Mouse (Mus musculus) heart, embryonic 11.5 days (tissue): ENCODE results near the gene Srcin1. TPM values are rescaled to one million over a fixed set of nuclear protein-coding genes. Genes with fewer than 3 reads are reported as not detected.

Experiments used
- ATAC-seq: fragments of 200-750 bp; cut with Nextera tagmentation; replicated peaks from 2 replicates; pipeline ENCODE4 v1.8.0; 2017; ENCODE audit warnings: moderate library complexity; ENCODE audit not compliant: insufficient number of reproducible peaks, low FRiP score, low TSS enrichment
- H3K27ac ChIP-seq: fragments of 300-500 bp; sonication (generic); 2 replicates; pipeline ENCODE4 v1.5.1; 2014; ENCODE audit warnings: mild to moderate bottlenecking, low read depth, low read length
- H3K27me3 ChIP-seq: fragments of 300-500 bp; sonication (generic); 2 replicates; pipeline ENCODE4 v1.6.1; 2014; ENCODE audit warnings: mild to moderate bottlenecking, low read length, mixed read lengths; ENCODE audit not compliant: control insufficient read depth, insufficient read depth
- H3K36me3 ChIP-seq: fragments of 300-500 bp; sonication (generic); 2 replicates; pipeline ENCODE4 v1.6.1; 2014; ENCODE audit warnings: mild to moderate bottlenecking, low read length, moderate library complexity, mixed read lengths; ENCODE audit not compliant: control insufficient read depth, insufficient read depth
- H3K4me1 ChIP-seq: fragments of 300-500 bp; sonication (generic); 2 replicates; pipeline ENCODE4 v1.6.1; 2014; ENCODE audit warnings: low read length; ENCODE audit not compliant: control insufficient read depth, insufficient read depth
- H3K4me2 ChIP-seq: fragments of 300-500 bp; sonication (generic); 2 replicates; pipeline ENCODE4 v1.6.1; 2014; ENCODE audit warnings: mild to moderate bottlenecking, moderate library complexity
- H3K4me3 ChIP-seq: fragments of 300-500 bp; sonication (generic); 2 replicates; pipeline ENCODE4 v1.5.1; 2014; ENCODE audit warnings: low read depth, low read length
- H3K9ac ChIP-seq: fragments of 300-500 bp; sonication (generic); 2 replicates; pipeline ENCODE4 v1.6.1; 2014; ENCODE audit warnings: mild to moderate bottlenecking, low read depth, low read length, moderate library complexity
- H3K9me3 ChIP-seq: fragments of 300-500 bp; sonication (generic); replicated peaks from 2 replicates; pipeline ENCODE4 v1.6.1; 2016; ENCODE audit warnings: low read length; ENCODE audit not compliant: control insufficient read depth
- WGBS: fragments of 180-500 bp; shearing (Covaris S2); extraction: QIAGEN DNeasy Blood & Tissue Kit; methylation state at CpG from one replicate; pipeline ENCODE4 v1.1.7; 2014; ENCODE audit not compliant: insufficient replicate concordance; 5-methylcytosine and 5-hydroxymethylcytosine counted together
- polyA plus RNA-seq: library from polyadenylated mRNA; unstranded; fragments of >200 nt; fragmentation: Nextera tagmentation; extraction: Ambion mirVana; gene quantifications from 2 replicates; pipeline ENCODE4 v1.2.1, GENCODE M21; 2014

Srcin1 gene
- polyA plus RNA-seq, 1 experiment from 2014 or later, result 0.23 TPM

DNA sequence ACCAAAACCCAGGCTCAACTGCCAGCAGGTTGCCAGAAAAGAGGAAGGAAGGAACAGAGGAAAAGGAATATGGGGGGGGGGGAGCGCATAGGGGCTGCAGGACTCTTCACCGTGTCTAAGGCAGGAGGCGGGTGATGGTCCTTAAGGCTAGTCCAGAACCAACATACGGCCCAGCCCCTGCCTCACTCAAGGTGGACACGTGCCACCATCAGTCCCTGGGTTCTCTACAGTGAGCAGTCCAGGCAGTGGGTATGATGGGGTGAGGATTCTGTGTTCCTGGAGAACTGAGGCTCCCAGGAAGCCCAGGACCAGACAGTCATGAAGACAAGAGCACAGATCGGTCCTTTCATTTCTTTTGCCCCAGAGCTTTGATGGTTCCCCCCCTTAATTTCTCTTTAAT is 45.9 kb downstream of the Srcin1 start:
- Histone ChIP-seq H3K9me3 (no peaks in the 10 kb centered on the region), H3K4me2 (no peak overlapping the region), H3K4me1 (peaks cover 23% of the 10 kb centered on the region), H3K27me3 (peaks cover 53% of the 10 kb centered on the region), H3K9ac (no peak overlapping the region), H3K27ac (no peak overlapping the region), H3K36me3 (no peaks in the 10 kb centered on the region), H3K4me3 (no peak overlapping the region)
- WGBS, result 83% methylated on average over 6 of the region's 6 CpGs
- ATAC-seq, result no peak

DNA sequence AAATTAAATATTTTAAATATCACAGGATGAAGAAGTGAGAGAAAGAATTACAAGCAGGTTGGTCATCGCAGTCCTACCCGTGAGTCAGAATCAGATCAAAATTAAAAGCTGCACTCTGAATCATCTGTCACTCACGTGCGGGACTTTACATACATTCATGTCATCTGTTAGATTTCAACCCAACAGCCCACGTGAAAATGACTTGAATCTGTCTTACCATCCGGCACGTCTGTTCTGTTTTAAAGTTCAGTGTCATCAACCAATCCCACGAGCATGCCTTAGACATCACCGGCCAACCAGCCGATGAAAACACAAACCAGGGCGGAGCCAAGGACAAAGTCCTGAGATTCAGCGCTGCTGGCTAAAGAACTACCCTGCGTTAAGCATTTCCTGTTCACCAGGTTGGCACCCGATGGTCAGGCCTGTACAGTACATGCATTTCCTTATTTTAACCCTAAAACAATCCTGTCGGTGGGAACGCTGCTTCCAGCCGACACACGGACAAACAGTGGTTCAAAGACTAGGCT is 47.6 kb downstream of the Srcin1 start:
- Histone ChIP-seq H3K9me3 (no peaks in the 10 kb centered on the region), H3K4me1 (peaks cover 18% of the 10 kb centered on the region), H3K4me2 (no peak overlapping the region), H3K27me3 (peaks cover 38% of the 10 kb centered on the region), H3K4me3 (no peak overlapping the region), H3K27ac (no peak overlapping the region), H3K36me3 (no peaks in the 10 kb centered on the region), H3K9ac (no peak overlapping the region)
- WGBS, result 69% methylated on average over 18 of the region's 18 CpGs
- no peak for ATAC-seq

DNA sequence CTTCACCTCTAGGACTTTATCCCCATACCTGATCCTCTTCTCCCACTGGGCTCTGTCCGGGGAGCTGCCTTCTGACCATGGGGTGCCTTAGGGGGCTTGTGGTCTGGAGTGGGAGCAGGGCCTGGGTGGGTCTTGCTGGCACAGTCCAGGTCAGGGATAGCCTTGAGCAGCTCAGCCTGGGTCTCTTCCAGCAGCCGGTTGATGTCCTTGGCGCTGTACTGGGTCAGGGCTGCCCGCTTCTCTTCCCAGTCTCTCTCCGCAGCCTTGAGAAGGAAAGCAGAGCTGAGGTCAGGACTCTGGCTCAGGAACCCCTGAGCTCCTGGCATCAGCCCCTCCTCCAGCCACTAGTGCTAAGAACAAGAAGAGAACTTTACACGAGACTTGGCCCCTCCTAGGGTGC is 50.7 kb downstream of the Srcin1 start:
- H3K4me2 ChIP-seq, result no peak overlapping the region
- no peak overlapping the region for H3K27ac ChIP-seq
- no peak overlapping the region for H3K9ac ChIP-seq
- no peaks in the 10 kb centered on the region for H3K9me3 ChIP-seq
- 77% methylated on average over 6 of the region's 6 CpGs for WGBS
- H3K36me3 ChIP-seq, result no peaks in the 10 kb centered on the region
- H3K4me1 ChIP-seq, result peaks cover 6% of the 10 kb centered on the region; the same call in 1 of the 2 replicates
- peaks cover 31% of the 10 kb centered on the region for H3K27me3 ChIP-seq
- no peak for ATAC-seq
- no peak overlapping the region for H3K4me3 ChIP-seq

DNA sequence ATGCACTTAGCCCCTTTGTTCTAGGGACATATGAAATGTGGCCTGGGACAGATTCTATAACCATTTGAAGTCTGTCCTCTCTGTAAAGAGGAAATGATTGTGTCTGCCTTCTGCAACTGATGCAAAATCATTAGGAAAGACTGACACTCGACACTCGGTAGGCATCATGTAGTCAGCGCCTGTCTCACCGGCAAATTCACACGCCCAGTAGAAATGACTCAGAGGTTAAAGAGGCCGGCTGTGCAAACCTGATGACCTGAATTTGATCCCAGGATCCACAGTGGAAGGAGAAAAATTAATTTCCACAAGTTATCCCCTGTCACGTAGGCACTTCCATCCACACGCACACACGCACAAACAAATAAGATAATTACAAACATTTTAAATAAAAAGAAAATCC is 51.7 kb downstream of the Srcin1 start:
- Histone ChIP-seq H3K4me2 (no peak overlapping the region), H3K36me3 (no peaks in the 10 kb centered on the region), H3K4me3 (no peak overlapping the region), H3K9me3 (no peaks in the 10 kb centered on the region), H3K9ac (no peak overlapping the region), H3K27ac (no peak overlapping the region), H3K27me3 (peaks cover 31% of the 10 kb centered on the region), H3K4me1 (peaks cover 6% of the 10 kb centered on the region; the same call in 1 of the 2 replicates)
- WGBS, result 54% methylated on average over 9 of the region's 9 CpGs
- no peak for ATAC-seq

DNA sequence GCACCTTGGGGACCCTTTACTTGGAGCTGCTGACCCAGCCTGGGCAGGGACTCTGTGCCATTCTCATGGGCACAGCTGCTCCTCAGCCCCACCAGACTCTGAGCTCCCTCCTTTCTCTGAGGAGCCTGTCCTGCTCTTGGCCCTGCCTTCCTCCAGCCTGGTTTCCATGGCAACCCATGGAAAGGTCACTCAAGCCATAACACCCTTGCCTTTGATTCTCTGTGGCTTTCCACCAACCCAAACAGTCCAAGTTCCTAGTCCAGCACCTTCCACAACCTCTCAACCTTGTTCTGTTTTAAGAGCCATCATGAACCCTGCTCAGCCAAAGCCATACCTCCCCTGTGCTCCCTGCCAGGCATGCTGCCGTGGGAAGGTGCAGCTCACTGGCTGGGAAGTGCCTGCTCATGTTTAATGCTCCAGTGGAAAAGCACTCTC is 52.1 kb downstream of the Srcin1 start:
- no peak for ATAC-seq
- Histone ChIP-seq H3K36me3 (no peaks in the 10 kb centered on the region), H3K27me3 (peaks cover 28% of the 10 kb centered on the region)

DNA sequence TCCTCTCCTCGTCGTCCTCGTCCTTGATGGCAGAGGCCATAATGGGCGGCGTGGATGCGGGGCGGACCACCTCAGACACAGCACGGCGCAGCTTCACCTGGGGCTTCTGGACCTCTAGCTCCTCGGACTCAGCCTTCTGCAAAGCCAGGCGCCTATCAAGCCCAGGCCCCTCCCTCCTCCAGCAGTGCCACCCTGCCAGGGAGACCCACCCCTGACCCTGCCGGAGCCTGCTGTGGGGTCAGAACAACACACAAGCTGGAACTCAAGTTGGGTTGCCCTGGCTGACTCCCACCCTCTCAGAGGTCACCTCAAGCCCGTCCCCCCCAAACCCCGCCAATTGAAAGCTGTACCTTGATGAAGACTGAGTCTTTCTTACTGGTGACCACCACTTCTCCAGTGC is 52.9 kb downstream of the Srcin1 start:
- H3K4me1 ChIP-seq, result peaks cover 6% of the 10 kb centered on the region; the same call in 1 of the 2 replicates
- H3K9ac ChIP-seq, result no peak overlapping the region
- no peak for ATAC-seq
- H3K27me3 ChIP-seq, result peaks cover 28% of the 10 kb centered on the region
- H3K4me3 ChIP-seq, result no peak overlapping the region
- H3K27ac ChIP-seq, result no peak overlapping the region
- 79% methylated on average over 14 of the region's 14 CpGs for WGBS
- H3K4me2 ChIP-seq, result no peak overlapping the region
- no peaks in the 10 kb centered on the region for H3K9me3 ChIP-seq
- no peaks in the 10 kb centered on the region for H3K36me3 ChIP-seq

More for the DNA sequence above, 52.1 kb downstream of the Srcin1 start:
- WGBS, result 17% methylated on average over 1 of the region's 1 CpGs
- no peak overlapping the region for H3K27ac ChIP-seq
- no peak overlapping the region for H3K4me2 ChIP-seq
- H3K4me3 ChIP-seq, result no peak overlapping the region
- no peaks in the 10 kb centered on the region for H3K9me3 ChIP-seq
- H3K4me1 ChIP-seq, result peaks cover 6% of the 10 kb centered on the region; the same call in 1 of the 2 replicates
- no peak overlapping the region for H3K9ac ChIP-seq

DNA sequence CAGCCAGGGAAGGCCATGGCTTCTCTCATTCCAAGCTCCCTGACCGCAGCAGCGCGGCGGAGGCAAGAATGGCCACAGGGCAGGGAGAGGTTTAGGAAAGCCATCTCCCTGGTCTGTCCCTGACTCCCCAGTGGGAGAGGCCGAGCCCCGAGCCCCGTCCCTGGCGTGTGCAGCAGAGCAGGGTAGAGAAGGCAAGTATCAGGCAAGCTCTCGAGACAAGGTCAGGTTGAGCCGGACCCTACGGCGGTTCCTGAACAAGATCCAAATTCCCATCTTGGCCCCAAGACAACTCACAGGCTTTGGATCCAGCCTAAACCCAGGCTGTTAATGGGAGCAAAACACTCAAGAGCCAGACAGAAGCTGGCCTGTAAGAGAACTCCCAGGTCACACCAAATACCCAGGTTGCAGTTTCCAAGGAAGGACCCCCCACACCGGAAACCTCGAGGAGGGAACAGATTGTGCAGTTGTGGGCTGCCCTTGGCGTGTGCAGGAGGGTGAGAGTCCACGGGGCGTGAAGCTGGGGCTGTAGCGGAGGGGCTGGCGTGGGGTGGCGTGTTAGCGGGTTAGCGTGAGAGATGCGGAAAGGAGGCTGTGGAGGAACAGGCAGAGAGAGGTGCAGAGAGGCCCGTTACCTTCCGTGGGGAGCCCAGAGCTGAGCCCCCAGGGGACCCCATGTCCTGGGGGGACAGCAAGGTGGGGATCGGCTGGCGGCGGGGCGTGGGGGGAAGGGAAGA is 54.1 kb downstream of the Srcin1 start:
- WGBS, result 71% methylated on average over 29 of the region's 29 CpGs
- H3K4me1 ChIP-seq, result peaks cover 6% of the 10 kb centered on the region; the same call in 1 of the 2 replicates
- no peak overlapping the region for H3K4me2 ChIP-seq
- no peak overlapping the region for H3K27ac ChIP-seq
- no peaks in the 10 kb centered on the region for H3K36me3 ChIP-seq
- no peak for ATAC-seq
- no peak overlapping the region for H3K4me3 ChIP-seq
- H3K9me3 ChIP-seq, result no peaks in the 10 kb centered on the region
- H3K27me3 ChIP-seq, result peaks cover 31% of the 10 kb centered on the region
- no peak overlapping the region for H3K9ac ChIP-seq

DNA sequence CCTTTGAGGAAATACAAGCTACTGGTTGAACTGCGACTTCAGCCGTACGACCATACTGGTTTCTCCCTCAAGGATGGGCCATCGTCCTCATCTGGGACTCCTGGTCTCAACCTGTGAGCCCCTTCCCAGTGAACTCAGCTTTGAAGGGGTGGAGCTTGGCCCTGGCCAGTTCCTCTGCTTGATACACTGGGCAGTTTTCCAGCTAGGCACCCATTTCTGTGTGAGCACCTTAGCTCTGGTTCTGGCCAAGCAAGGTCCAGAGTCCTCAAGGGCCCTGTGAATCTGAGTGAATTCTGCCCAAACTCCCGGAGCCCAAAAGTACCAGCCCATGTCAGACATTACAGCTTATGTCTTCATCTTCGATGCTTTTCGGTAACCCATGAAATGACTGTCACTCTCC is 55.4 kb downstream of the Srcin1 start:
- no peak for ATAC-seq
- Histone ChIP-seq H3K36me3 (no peaks in the 10 kb centered on the region), H3K4me1 (peaks cover 6% of the 10 kb centered on the region; the same call in 1 of the 2 replicates), H3K27me3 (peaks cover 24% of the 10 kb centered on the region), H3K4me3 (no peak overlapping the region), H3K27ac (no peak overlapping the region), H3K9me3 (no peaks in the 10 kb centered on the region), H3K4me2 (no peak overlapping the region), H3K9ac (no peak overlapping the region)
- 84% methylated on average over 7 of the region's 7 CpGs for WGBS

DNA sequence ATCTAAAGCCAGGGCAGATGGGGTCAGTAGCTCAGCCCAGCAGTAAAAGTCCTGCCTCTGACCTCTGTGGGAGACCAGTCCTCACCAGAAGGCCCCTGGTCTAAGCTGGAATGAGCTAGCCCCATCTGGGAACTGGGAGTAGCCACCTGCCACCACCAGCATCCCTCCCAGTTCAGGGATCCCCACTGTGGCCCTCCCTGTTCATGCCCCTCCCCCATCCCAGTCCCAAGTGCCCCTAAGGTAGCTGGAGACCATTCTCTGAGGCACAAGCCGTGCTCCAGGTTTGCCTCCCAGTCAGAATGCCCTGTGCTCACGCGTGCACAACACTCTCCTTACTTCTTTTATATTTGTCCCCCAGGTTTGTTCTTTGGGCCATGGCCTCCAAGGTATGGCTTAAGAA is 62.9 kb downstream of the Srcin1 start:
- no peaks in the 10 kb centered on the region; the same call in 1 of the 2 replicates for H3K4me1 ChIP-seq
- peaks cover 3% of the 10 kb centered on the region; the same call in 1 of the 2 replicates for H3K27me3 ChIP-seq
- no peak overlapping the region for H3K4me3 ChIP-seq
- no peaks in the 10 kb centered on the region for H3K9me3 ChIP-seq
- ATAC-seq, result no peak
- H3K27ac ChIP-seq, result no peak overlapping the region
- H3K9ac ChIP-seq, result no peak overlapping the region
- no peak overlapping the region for H3K4me2 ChIP-seq
- 81% methylated on average over 3 of the region's 3 CpGs for whole genome bisulfite sequencing
- no peaks in the 10 kb centered on the region for H3K36me3 ChIP-seq
